Mouse (Mus musculus) layer of hippocampus, postnatal 10 days (tissue): ENCODE results near the gene Zpr1. TPM values are rescaled to one million over a fixed set of nuclear protein-coding genes. Genes with fewer than 3 reads are reported as not detected.
A peak's percentile ranks its signal among the peaks of the same experiment; 100 is the strongest.

ENCODE experiments used
- DNase-seq, 2 experiments: peaks; one replicate each; pipeline ENCODE4 v3.0.0; 2021; ENCODE audit warnings: low spot score in 2 of 2
- total RNA-seq, 2 experiments: library from RNA; stranded (reverse); gene quantifications; 2 replicates each; pipeline ENCODE4 v1.2.3; 2021

The Zpr1 gene
- total RNA-seq, 2 experiments from 2014 or later = 39.1 to 39.3 TPM

- peak; percentile 60 to 67 for DNase-seq
These were observed 55.1 kb downstream of the Zpr1 start for GRCm38 (mm10) chr9:46327706-46328571.

DNA sequence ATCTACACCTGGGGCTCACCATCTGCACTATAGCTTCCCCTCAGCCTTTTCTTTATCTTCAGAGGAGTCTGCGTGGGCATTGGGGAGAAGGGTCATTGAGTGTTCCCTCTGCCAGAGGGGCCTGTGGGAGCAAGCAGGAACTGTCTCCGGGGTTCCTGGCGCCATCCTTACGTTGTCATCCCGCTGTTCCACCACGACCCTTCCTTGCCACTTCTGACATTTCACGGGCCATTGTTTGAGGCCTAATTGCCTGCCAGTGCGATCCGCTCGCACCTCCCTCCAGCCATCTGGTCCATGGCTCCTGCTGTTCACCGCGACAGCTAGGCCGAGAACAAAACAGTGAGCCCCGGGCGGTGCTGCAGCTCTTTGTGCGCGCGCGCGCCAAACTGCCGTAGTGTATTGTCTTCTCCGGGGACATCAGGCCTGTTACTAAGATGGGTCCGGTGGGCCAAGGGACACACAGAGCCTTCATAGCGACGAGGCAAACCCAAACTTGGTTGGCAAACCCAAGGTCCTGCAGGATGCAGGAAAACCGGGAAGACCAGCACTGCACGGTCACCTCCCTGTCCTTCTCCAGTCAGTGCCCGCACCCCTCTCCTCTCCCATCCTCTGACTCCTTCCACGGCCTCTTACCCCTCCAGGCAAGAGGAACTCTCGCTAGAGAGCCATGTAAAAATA lies 55.8 kb downstream of the Zpr1 start:
- DNase-seq = peak; percentile 63 to 75

DNA sequence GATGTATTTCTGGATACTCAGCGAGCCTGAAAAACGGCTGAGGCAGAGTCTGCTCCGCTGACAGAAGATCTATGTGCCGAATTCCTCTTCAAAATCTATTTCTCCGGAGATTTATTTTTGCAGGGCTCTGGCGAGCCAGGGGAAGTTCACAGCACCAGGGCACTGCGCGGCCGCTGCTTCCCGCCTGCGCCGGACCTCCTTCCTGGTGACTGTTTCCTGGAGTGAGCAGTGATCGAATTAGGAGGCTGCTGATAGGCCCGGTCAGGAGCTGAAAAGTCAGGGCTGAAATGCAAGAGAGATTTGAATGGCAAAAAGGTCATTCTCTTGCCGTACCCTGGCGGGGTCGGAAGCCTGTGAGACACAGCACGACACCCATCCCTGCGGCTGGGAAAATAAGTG lies 56.4 kb downstream of the Zpr1 start:
- DNase-seq = no peak

DNA sequence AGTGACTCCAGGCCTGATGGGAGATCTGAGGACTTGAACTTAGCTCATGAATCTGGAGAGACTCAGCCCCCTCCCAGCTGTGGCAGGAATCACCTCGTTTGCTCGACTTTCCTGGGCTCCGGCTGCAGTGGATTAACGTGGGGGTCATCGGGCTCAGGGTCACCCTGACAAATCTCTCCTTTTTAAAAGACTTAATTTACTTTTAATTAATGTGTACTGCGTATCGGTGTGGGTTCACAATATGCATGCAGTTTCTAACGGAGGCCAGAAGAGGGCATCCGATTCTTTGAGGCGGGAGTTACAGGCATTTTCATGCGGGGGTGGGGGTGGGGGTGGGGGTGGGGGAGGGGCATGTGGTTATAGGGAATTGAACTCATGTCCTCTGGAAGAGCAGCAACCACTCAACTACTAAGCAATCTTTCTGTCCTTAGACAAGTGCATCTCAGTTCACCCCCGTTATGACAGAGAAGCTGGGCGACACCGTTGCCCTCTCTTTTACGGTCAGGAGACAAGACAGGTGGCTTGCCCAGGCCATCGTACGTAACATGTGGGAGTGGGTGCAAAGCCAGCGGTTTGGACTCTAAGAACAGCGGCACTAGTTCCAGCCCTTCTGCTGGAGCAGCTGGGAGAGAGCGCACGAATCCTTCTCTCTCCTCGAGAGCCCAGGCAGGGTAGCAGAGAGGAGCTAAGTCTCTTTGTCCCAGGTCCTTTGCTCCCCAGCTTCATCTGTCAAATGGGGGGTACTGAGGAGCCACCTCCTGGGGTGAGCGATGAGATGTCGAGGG lies 57.1 kb downstream of the Zpr1 start:
- no peak for DNase-seq

DNA sequence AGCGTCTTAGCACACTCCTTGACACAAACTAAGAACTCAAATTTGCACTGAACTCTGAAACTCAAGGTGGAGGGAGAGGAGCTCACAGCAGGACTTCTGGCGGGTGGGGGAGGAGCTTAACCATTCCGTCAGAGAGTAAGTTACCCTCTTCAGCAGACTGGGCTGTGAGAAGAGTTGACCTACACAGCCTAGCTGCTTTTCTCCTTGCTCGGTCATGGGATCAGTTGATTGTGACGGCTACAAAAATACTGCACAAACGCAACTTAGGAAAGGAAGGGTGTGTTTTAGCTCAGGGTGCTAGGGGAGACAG lies 57.7 kb downstream of the Zpr1 start:
- no peak for DNase-seq

DNA sequence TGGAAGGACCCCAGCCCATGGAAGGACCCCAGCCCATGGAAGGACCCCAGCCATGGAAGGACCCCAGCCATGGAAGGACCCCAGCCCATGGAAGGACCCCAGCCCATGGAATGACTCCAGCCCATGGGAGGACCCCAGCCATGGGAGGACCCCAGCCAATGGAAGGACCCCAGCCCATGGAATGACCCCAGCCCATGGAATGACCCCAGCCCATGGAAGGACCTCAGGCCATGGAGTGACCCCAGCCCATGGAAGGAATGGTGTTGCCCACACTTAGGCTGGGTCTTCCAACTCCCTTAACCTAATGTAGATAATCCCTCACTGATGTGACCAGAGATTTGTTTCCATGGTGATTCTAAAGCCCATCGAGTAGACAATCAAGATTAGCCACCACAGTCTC lies 58.4 kb downstream of the Zpr1 start:
- DNase-seq = no peak

Other genes with a start within 250 kb of the Zpr1 start
- gene Apoa1, start 44.5 kb upstream of the Zpr1 start, total RNA-seq = under 1 TPM; 0.33 to 0.94 TPM
- not detected for gene Apoc3, start 37.4 kb upstream of the Zpr1 start, total RNA-seq
- gene Apoa4, start 32.4 kb upstream of the Zpr1 start, total RNA-seq = not detected
- gene Apoa5, start 4.4 kb upstream of the Zpr1 start, total RNA-seq = not detected
- 10 to 100 TPM in 1 of 2 experiments, 1 to 10 TPM in 1; 8.9 to 10.1 TPM for gene Bud13, start 9.9 kb downstream of the Zpr1 start, total RNA-seq
- not detected for gene 4931429L15Rik, start 46.9 kb downstream of the Zpr1 start, total RNA-seq